Mouse (Mus musculus): ENCODE measurements around the gene Gpr180.
A peak's percentile ranks its signal among the peaks of the same experiment; 100 is the strongest.

Gpr180 gene

DNA sequence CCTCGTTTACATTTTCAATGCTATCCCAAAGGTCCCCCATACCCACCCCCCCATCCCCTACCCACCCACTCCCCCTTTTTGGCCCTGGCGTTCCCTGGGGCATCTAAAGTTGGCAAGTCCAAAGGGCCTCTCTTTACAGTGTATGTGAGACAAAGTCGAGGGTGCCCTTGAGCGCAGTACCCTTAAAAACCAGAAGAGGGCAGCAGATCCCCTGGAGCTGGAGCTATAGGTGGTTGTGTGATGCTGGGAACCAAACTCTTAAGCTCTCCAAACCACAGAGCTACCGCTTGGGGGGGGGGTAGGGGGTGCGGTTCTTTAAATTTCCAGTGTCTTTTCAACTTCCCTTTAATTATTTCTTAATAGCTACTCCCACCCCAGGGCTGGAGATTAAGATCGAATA lies 66.1 kb downstream of the Gpr180 start:
- DNase-seq (ENCODE audit: low spot score in 2 of 2): peak; percentile 15 to 58

DNA sequence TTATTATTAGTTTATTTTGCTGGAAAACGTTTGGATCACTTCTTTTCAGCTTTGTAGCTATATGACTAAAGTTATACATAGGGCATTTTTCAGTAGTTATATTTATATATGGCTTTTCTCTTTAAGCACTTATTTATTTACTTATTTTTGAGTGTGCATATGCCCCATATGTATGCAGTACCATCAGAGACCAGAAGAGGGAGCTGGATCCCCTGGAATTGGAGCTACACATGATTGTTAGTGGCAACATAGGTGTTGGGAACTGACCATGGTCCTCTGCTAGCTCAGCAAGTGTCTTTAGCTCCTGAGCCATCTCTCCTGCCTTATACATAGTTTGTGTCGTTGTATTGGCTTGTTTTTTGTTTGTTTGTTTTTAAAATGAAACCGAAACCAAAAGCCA lies 70.4 kb downstream of the Gpr180 start:
- no peak for DNase-seq (ENCODE audit: low spot score in 2 of 2)

GRCm38 (mm10) chr14:118209642-118210041 lies 72.7 kb downstream of the Gpr180 start:
- DNase-seq (ENCODE audit: low spot score in 2 of 2): no peak

DNA sequence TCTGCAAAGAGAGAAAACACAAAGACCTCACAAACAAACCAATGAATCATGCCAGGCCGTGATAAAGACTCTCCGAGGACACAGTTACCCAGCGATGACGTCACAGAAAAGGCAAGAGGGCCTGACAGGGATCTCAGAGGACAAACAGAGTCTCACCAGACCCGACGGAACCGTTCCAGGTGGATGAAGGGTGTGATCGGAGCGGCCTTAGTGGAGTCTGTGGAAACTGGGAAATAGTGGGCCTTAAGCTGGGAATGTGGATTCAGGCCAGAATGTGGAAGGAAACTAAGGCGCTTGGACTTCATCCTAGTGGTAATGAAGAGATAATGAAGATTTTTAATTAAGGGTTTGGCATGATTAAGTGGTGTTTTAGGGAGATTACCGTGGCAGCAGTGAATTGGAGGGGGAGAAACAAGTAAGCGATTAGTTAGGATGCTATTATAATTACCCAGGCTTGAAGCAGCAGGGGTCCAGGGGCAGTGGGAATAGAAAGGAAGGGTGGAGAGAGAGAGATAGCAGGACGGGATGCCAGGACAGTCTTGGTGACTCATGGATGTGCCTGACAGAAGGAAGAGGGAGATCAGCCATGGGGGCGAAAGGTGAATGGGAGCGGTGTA lies 75.3 kb downstream of the Gpr180 start:
- DNase-seq (ENCODE audit: low spot score in 2 of 2): no peak

Measured in spleen, postnatal 10 days (tissue).